Mouse (Mus musculus) CD8-positive naive resting alpha-beta T cell, adult 2 months (primary cell): ENCODE measurements around the gene Ifnab.
A peak's percentile ranks its signal among the peaks of the same experiment; 100 is the strongest.

ENCODE experiments used
- DNase-seq, 2 experiments: peaks; one replicate each; pipeline ENCODE4 v3.0.0; 2022; ENCODE audit warnings: low read depth in 2 of 2, low spot score in 2 of 2

Ifnab gene

DNA sequence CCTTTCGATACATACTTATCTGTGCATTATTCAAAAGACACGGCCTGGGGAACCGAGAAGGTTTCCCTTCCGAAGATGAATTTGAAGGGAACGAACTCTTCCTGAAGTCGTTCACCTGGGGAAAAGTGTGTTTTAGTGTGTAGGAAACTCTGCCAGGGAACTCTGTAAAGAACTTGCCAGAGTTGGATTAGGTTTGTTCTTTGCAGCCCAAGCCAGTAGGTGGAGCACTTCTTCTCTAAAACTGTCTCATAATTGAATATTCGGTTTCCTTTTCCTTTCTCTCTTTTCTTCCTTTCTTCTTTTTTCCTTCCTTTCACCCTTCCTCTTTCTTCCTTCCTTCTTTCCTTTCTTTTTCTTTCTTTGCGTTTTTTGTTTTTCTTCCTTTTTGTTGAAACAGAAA, 10.8 kb downstream of the Ifnab start:
- peak; percentile 17 to 41 for DNase-seq

DNA sequence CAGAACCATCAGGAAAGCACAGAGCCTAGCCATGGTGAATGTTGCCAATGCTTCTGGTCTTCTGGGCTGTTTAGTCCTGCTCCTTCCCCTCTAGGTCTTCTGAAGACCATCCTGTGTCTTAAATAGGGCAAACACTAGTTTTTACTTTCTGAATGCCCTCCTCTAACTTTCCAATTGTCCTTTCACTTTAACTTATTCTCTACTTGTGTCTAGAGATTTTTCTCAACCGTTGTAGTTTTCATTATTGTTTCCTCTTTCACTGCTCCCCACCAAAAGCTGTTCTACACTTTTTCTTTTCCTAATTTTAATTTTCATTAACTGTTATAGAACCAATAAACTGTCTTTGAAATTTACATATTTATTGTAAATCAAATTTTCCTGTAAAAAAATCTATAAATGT, 14.3 kb downstream of the Ifnab start, which contains the start of gene Ifna16:
Gene Ifna16 (minus strand): TSS at position 101 of the 400 bp plus-strand sequence.
- DNase-seq, result no peak

DNA sequence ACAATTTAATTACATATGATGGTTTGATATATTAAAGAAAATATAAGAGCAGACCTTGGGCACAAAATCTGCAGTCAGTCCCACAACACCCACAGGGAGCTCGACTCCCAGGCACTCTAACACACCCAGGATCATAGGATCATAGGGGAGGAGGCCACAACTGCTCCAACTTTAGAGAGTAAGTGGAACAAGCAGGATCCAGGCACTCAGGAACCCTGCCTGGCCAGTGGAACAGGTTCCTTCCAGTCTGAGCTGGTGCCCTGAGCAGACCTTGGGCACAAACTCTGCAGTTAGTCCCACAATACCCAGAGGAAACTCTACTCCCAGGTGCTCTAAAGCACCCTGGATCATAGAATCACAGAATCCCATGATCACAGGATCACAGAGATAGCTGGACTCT, 35.7 kb downstream of the Ifnab start:
- DNase-seq, result no peak

DNA sequence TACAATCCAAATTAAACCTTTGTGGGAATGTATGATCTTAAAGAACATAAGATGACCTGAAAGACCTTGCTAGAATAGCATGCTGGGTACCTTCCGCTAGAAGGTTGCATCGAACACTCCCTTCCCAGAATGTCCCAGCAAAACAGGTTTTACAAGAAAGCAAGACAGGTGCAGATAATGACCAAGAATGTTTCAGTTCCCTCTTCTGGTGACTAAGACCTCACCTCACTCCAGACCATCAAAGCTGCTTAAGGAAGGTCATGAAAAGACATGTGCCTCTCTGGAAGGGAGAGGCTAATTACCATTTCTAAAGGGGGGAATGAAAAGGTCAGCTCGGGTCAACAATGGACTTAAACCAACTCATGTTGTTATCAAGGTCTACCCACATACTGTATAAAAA, 37.5 kb downstream of the Ifnab start:
- no peak for DNase-seq

- no peak for DNase-seq
Observed at GRCm38 (mm10) chr4:88644359-88644758, 46.8 kb downstream of the Ifnab start, which contains the start of gene Ifna13. Gene Ifna13, minus strand, starts transcription at chr4:88644459.

DNA sequence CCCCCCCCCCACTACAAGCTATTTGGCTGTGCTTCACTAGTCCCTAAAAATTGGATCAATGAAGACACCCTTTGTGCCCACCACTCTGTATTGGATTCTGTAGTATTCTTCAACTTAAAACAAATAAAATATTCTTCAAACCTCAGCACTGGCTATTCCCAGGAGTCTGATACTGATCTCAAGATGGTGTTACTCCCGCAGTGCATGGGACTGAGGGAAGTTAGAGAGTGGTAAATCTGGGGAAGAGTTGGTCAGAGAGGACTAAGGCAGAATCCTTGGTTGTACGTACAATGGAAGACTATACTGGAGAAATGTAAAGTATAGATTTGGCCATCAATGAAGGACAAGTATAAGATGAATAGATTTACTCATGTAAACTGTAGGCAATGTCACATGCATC, 48.6 kb downstream of the Ifnab start:
- DNase-seq, result no peak

GRCm38 (mm10) chr4:88641077-88641831, 49.9 kb downstream of the Ifnab start:
- DNase-seq, result peak; percentile 90 to 95

- no peak for DNase-seq
Observed at GRCm38 (mm10) chr4:88640704-88641076, 50.5 kb downstream of the Ifnab start.
